Mouse (Mus musculus) layer of hippocampus, adult 2 months (tissue): Measurements from ENCODE around the gene Polr2m. TPM values are rescaled to one million over a fixed set of nuclear protein-coding genes. Genes with fewer than 3 reads are reported as not detected.
"Not testable (repeated sequence)": the region's sequence is repeated elsewhere in the genome, so short reads cannot be mapped to it uniquely, and the experiment has no call there.

Experiments
- DNase-seq, 2 experiments: peaks; one replicate each; pipeline ENCODE4 v3.0.0; 2022; ENCODE audit warnings: low spot score in 2 of 2
- H3K27ac ChIP-seq: fragments of 200-600 bp; 2 replicates; pipeline ENCODE4 v1.8.1; 2022
- H3K4me3 ChIP-seq: fragments of 200-600 bp; 2 replicates; pipeline ENCODE4 v1.8.1; 2022; ENCODE audit warnings: mild to moderate bottlenecking
- CTCF ChIP-seq: fragments of 200-600 bp; conservative IDR thresholded peaks from 2 replicates; pipeline ENCODE4 v1.8.1; 2022; ENCODE audit warnings: antibody characterized with exemption, mild to moderate bottlenecking, moderate library complexity
- total RNA-seq, 2 experiments: library from RNA; stranded (reverse); gene quantifications; 2 replicates each; pipeline ENCODE4 v1.2.3; 2021

Polr2m gene
- total RNA-seq, 2 experiments from 2014 or later, result 153 to 161 TPM

DNA sequence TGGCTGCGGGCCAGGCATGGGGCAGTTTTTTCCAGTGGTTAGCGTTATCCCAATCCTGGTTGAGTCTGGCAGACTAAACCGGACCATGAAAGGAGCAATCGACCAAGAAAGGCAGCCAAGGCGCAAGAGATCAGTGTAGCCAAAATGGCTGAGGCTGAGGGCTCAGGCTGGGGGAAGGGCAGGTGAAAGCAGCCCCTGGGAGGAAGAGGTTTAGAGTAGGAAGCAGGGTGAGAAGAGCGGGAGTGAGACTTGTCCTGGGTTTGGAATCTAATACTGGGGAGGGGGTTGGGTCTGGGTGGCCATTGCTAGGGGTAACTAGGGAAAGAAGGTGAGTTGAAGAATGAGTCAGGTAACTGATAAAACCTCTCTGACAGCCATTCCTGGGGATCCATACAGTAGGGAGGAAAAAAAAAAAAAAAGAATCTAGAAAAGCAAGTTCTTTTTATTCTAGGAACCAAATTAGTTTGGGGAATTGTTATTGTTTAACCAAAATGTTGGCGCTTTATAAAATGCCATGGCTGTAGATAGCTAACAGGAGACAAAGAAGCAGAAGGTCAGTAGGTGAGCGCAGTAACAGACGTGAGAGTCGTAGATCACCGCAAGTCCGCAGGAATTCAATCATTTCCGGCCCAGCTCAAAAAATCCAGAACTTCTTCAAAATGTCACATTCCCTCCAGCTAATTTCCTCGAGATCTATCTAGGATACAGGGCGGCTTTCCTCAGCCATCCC lies 6.7 kb upstream of the Polr2m start:
- H3K4me3 ChIP-seq, result no peak overlapping the region
- no peak for TF ChIP-seq CTCF

DNA sequence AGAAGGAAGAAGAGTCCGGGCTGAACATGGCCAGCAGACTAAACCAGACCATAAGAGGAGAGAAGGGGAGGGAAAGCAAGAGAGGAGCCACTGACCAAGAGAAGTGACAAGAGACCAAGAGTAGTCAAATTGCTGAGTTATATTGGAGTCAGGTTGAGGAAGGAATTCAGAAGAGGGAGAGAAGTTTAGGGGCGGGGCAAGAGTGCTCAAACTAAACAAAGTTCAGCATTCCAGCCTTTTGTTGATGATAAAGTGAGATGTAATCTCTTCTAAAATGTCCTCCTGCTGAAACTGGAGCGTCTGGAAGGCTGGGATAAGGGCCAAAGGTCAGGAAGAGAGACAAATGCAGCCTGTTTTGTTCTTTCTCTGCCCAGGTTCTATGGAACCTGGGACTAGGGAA lies 4.3 kb upstream of the Polr2m start:
- no peak for TF ChIP-seq CTCF
- H3K4me3 ChIP-seq, result no peak overlapping the region
- DNase-seq, result no peak
- H3K27ac ChIP-seq, result no peak overlapping the region

More for the DNA sequence above, 6.7 kb upstream of the Polr2m start:
- no peak overlapping the region for H3K27ac ChIP-seq
- no peak for DNase-seq

DNA sequence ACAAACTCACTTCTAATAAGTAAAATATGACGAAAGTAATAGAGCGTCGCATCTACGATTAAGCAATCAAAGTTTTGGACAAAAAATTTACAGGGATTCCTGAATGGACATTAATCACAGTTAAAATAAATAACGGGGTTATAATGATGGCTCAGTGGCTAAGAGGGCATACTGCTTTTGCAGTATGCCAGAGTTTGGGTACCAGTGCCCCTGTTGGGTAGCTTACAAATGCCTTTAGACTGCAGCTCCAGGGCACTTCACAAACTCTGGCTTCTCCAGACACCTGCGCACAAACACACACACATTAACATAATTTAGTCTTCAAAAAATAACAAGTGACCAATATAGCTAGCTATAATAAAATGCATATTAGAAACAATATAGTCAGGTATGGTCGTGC lies 392 bp upstream of the Polr2m start:
- no peak for TF ChIP-seq CTCF
- Histone ChIP-seq H3K27ac (peak overlapping the region; percentile 98), H3K4me3 (peak overlapping the region; percentile 82)
- DNase-seq, result no peak

DNA sequence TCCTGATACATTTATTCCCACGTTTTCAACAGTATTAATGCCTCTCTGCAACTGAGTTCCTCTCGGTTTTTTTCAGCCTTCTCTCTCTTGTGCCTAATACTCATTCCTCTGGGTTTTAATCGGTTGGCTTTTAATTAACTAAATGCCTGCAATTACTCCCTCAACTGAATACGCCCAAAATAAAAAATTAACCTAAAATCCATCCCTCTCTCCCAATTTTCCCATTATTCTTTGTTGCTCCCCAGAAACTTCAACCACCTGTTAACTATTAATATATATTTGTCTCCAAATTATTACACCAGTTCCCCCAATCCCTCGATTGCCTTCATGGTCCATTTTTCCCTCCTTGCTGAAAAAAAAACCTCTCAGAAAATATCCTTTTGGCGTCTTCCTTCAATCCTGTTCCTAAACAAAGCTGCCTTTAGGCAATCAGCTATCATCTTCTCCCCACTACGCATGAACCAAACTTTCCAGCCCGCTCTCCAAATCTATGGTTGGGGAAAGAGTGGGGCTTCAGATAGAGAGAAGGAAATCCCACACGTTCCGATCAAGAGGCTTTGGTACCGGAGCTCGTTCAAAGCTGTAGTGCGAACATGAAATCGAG lies 762 bp downstream of the Polr2m start:
- peak overlapping the region; percentile 98 for H3K27ac ChIP-seq
- TF ChIP-seq CTCF, result no peak
- peak overlapping the region; percentile 82 for H3K4me3 ChIP-seq
- no peak for DNase-seq

DNA sequence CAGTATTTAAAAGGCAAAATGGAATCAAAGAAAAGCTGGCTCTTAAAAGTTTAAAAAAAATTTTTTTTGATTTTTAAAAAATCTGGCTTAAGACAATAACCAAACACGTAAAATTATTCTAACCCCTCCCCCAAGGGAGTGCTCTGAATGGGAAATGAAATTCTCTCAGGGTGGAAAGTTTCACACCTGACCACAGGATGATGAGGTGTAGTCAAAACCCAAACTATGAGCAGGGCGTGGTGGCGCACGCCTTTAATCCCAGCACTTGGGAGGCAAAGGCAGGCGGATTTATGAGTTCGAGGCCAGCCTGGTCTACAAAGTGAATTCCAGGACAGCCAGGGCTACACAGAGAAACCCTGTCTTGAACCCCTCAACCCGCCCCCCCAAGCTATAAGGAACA lies 1.9 kb downstream of the Polr2m start:
- DNase-seq, H3K27ac ChIP-seq, H3K4me3 ChIP-seq: not testable (repeated sequence)

DNA sequence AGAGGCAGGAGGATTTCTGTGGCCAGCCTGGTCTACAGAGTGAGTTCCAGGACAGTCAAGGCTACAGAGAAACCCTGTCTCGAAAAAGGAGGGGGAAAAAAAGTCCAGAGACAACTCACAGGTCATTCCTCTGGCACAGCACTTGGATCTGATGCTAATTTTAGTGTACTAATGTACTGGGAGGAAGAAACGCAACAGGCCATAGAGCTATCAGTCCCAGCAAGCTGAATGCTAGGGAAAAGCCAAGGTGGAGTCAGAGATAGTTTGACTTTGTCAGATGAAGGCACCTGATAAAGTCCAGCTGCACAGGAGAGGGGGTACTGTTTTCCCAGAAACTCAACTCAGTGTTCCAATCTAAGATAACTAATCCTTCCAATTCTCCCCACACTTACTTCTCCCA lies 5.4 kb downstream of the Polr2m start:
- no peak overlapping the region for H3K4me3 ChIP-seq
- no peak for TF ChIP-seq CTCF
- H3K27ac ChIP-seq, result no peak overlapping the region
- no peak for DNase-seq

DNA sequence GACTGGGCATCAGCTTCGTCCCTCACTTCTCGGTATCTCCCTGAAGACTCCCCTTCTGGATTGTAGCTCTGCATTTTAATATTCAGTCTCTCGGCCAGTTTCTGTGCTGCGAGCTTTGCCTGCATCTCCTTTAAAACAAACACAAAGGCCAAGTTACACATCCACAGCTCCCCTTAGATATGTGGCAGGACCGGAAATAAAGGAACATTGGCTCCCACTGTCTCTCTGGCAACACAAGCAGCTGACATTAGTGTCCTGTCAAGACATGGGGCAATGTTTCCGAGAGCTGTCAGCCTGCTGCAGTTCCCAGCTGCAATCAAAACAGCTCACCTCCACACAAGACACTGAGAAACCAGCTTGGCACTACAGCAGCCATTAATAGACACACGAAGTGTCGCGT lies 6.3 kb downstream of the Polr2m start:
- no peak for TF ChIP-seq CTCF
- DNase-seq, result no peak
- no peak overlapping the region for H3K4me3 ChIP-seq
- no peak overlapping the region for H3K27ac ChIP-seq

DNA sequence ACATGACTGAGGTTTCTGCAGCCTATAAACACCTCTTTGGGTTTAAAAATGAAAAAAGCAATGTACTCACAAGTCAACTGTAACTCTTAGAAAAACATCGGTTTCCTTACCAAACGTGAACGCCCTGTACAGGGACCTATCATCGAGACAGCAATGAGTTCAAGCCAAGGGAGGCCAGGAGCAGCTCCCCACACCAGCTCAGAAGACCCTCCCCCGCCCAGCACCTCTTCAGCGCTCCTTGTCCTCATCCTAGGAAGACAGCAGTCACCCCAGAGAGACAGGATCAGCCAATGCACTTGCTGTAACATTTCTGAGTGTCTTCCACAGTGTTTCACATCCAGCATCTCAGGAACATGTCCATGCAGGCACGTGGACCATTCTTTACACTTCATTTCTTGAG lies 7.1 kb downstream of the Polr2m start:
- no peak for TF ChIP-seq CTCF
- DNase-seq, result no peak
- no peak overlapping the region for H3K4me3 ChIP-seq
- H3K27ac ChIP-seq, result no peak overlapping the region

DNA sequence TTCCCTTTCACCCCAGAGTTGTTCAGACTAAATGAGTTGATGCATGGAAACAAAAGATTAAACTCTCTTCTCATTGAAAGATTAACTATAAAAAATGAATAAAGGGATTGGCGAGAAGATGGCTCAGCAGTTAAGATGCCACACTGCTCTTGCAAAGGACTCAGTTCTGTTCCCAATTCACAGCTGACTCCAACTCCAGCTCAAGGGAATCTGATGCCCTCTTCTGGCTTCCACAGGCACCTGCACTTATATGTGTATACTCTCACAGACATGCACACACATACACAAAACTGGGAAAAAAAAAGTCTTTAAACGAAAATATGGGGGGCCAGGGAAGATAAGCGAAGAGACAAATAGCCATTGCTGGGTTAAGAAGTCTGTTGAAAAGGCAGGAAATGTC lies 9.1 kb downstream of the Polr2m start:
- TF ChIP-seq CTCF, result no peak; the same call in 1 of the 2 replicates
- DNase-seq, result no peak
- Histone ChIP-seq H3K27ac (no peak overlapping the region), H3K4me3 (no peak overlapping the region)

DNA sequence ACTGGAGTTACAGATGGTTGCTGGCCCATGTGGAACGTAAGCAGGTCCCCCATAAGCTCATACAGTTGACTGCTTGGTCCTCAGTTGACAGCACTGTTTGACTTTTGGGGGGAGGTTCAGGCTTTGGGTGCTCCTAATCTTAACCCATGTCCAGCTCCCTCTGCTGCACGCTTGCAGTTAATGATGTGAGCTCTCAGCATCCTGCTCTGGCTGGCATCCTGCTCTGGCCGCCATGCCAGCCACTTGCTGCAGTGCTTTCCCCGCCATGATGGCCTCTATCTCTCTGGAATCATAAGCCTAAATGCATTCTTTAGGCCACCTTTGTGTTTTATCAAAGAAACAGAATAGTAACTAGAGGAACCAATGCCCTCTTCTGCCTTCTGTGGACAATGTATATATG lies 10.2 kb downstream of the Polr2m start:
- no peak for TF ChIP-seq CTCF
- DNase-seq, result no peak
- H3K4me3 ChIP-seq, result no peak overlapping the region
- H3K27ac ChIP-seq, result no peak overlapping the region

DNA sequence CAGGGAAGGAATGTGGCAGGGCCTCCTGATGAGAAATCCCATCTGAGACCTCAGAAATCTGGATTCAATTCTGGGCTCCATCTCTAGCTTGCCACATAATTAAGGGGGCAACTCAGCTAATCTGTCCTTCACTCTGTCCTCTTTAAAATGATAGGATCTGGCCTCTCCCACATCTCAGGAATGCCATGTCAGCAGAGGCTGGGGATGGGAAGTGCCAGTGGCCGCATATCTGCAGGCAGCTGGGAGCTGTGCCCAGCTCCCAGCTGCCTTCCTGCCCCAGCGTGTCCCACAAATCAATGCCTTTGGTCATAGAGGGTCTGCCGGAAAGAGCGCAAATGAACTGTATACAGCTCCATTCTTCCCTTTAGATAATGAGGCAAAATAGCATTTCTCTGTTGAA lies 18.3 kb downstream of the Polr2m start:
- DNase-seq, result no peak
- Histone ChIP-seq H3K27ac (no peak overlapping the region), H3K4me3 (no peak overlapping the region)
- TF ChIP-seq CTCF, result no peak

DNA sequence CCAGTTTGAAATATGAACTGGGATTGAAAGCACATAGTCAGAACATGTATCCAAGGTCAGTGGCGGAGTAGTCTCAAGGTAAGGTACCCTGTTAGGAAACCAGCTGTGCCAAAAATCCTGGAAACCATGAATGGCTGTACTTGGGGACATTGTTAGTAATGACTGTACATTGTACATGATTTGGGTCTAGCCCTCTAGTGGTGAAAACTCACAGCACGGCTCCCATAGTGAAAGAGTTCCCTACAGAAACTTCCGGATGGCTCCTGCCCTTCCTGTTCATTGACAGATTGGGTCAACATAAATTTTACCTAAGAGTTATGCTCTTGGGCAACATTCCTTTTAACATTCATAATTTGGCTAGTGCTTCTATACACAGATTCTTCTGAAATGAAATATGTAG lies 19.6 kb downstream of the Polr2m start:
- H3K4me3 ChIP-seq, result no peak overlapping the region
- no peak overlapping the region for H3K27ac ChIP-seq
- peak in 1 of 2 experiments; percentile 22 for DNase-seq
- TF ChIP-seq CTCF, result peak; percentile 82

DNA sequence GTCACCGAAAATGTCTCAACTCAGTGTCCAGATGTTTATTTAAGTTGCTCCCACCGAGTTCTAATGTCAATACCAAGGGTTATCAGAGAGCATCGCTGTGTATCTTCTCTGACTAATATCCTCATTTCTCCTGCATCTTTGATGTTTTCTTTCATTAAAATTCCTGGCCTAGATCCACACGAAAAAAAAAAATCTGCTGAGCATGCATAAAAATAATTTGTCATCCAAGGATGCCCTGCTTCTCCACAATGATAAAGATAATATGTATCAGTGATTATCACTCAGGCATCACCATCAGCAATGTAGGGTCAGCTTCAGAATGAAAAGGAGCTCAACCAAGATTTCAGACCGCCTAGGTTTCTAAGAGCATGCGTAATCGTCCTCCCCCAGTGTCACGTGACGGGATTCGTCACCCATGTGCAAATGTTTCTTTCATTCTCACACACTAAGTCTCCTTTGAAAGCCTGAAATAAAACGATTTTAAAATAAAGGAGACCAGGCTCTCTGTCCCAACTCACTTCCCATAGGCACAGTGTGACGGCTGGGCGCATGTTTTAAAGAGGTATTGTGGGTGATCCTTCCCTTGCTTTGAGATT lies 22.6 kb downstream of the Polr2m start:
- Histone ChIP-seq H3K4me3 (no peak overlapping the region), H3K27ac (no peak overlapping the region)
- TF ChIP-seq CTCF, result no peak
- DNase-seq, result no peak

DNA sequence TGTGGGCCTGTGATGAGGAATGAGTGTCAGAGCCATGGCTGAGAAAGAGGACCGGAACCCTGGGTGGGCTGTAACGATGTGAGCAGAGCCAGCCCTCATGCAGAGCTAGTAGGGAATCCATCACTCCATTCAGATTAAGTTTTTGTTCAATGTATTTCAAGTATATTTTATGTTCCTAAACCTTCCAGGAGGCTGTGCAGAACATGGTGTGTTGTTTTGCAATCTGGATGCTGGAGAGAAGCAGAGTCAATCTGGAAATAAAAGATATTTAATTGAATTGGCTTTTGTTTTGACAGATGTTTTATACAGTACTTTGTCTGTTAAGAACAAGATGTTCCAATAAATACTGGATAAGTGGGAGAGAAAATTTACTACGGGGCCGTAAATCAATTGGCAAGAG lies 29.0 kb downstream of the Polr2m start:
- TF ChIP-seq CTCF, result no peak
- Histone ChIP-seq H3K27ac (no peak overlapping the region), H3K4me3 (no peak overlapping the region)
- no peak for DNase-seq
